Mouse (Mus musculus) frontal cortex, postnatal 10 days (tissue): ENCODE measurements around the gene Pank3.

Source experiments
- DNase-seq, 2 experiments: peaks; one replicate each; pipeline ENCODE4 v3.0.0; 2022; ENCODE audit warnings: low spot score in 2 of 2, mixed read lengths in 1 of 2

Gene Pank3

DNA sequence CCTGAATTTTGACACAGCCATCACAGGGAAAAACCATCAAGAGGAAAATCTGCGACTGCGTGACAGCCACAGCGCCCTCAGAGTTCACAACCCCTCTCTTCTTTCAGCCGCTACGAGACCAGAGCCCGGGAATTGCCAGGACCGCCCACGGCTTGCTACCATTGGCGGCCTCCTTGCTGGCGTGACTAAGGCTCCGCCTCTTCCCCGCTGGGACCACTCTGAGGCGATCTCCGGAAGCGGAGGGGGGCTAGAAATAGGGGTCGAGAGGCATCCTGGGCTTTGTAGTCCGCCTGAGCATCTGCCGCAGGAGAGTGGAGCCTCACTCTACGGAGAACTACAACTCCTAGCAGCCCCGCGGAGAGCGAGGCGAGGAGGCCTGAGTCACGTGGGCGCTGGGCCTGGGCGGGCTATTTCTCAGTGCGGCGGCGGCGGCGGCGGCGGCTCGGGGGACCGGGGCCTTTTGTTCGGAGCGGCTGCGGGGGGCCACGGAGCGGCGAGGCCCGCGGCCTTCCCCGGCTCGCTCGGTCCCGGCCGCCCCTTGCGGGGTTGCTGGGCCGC is at the start of gene Pank3:
TSS of gene Pank3 (plus strand) at position 297 of the 558 bp plus-strand sequence.
- DNase-seq: peak; percentile 97 to 98

- no peak for DNase-seq
Observed at GRCm38 (mm10) chr11:35723876-35724275, 45.4 kb upstream of the Pank3 start.

GRCm38 (mm10) chr11:35726341-35726846 is 42.9 kb upstream of the Pank3 start:
- no peak for DNase-seq

DNA sequence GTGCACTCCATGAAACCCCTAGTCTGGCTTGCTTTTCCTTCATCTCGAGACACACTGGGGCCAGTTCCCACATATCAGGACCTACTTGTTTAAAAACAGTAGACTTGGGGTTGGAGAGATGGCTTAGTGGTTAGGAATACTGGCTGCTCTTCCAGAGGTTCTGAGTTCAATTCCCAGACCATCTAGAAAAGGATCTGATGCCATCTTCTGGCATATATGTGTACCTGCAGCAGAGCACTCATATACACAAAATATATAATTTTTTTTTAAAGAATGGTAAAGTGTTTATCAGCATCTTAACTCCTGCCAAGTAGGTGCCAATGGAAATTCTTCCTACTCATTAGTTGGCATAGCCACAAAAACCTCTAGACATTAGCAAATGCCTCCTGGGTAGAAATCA is 41.1 kb upstream of the Pank3 start:
- DNase-seq: no peak

GRCm38 (mm10) chr11:35729186-35729585 is 40.1 kb upstream of the Pank3 start:
- no peak for DNase-seq

DNA sequence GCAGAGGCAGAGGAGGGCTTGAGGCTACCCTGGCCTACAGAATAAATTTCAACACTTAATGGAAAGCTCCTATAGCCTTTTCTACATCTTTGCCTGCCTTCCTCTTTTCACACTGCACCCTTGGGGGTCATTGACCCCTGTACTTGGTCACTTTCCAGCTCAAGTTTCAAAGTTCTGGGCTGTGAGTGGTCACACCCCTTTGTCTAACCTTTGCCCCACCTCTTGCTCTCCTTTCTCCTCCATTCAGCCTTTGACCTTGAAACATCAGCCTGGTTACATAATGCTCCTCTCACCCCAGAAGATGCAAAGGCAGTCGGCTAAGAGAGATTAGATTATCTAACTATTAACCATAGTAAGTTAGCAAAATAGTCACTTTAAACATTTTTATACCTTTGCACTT is 36.9 kb upstream of the Pank3 start:
- DNase-seq: no peak

GRCm38 (mm10) chr11:35736817-35737216 is 32.5 kb upstream of the Pank3 start:
- no peak for DNase-seq

DNA sequence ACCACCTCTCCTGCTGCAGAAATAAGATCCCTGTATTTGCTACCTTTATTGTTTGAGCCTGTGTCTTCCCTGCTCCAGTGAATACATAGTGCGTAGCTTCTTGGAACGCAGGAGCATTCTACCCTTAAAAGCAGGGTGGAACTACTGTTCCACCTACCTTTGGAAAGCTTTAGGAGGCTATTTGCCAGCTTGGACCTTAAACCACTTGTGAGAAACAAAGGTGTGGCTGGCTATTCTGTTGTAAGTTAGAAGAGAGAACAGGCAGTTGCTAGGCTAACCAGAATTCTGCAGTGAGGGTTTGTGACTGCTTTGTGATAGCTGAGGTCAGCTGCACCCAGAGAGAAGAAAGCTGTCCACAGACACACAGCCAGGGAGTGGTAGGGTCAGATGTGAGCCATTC is 32.0 kb upstream of the Pank3 start:
- no peak for DNase-seq

DNA sequence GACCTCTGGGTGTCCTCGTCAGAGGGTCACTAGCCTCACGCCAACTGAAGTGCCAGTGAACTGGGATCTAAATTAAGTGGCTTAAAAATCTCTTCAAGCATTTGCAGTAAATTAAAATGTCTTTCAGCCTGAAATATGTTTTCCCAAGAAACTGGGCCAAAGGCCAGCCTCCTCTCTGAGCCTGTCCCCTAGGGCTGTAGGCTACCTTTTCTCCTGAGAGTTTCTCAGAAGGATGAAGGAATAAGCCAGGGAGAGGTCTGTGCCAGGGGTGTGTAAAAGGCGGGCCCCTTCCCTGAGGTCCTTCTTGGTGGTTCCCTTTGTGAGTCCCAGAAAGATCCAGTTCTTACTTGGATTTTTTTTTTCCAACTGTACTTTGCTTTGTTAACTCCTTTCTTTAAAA is 31.2 kb upstream of the Pank3 start:
- DNase-seq: no peak

GRCm38 (mm10) chr11:35743586-35743985 is 25.7 kb upstream of the Pank3 start:
- no peak for DNase-seq

- no peak for DNase-seq
Observed at GRCm38 (mm10) chr11:35744571-35744970, 24.7 kb upstream of the Pank3 start.

GRCm38 (mm10) chr11:35750578-35750977 is 18.7 kb upstream of the Pank3 start:
- no peak for DNase-seq

- DNase-seq: no peak
Observed at GRCm38 (mm10) chr11:35754906-35755418, 14.3 kb upstream of the Pank3 start.

- DNase-seq: no peak
Observed at GRCm38 (mm10) chr11:35755546-35755945, 13.7 kb upstream of the Pank3 start.

- no peak for DNase-seq
Observed at GRCm38 (mm10) chr11:35756411-35757303, 12.6 kb upstream of the Pank3 start.

GRCm38 (mm10) chr11:35760001-35760626 is 9.2 kb upstream of the Pank3 start:
- no peak for DNase-seq

DNA sequence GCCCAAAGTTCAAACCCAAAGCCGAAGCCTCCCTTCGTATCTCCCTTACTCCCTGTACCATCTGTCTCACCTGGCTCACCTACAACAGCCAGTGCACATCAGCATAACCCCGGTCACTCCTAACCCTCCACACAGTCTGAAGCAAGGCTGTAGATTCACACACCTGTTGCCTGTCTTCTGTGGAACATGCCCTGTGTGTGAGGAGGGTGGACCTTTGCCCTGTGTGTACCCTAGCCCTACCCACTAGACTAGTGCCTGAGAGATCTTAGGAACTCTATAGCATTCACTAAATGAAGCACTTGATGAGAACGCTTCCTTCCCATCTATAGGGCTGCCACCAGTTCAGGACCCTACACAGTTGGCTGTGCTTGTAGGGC is 8.7 kb upstream of the Pank3 start:
- no peak for DNase-seq

DNA sequence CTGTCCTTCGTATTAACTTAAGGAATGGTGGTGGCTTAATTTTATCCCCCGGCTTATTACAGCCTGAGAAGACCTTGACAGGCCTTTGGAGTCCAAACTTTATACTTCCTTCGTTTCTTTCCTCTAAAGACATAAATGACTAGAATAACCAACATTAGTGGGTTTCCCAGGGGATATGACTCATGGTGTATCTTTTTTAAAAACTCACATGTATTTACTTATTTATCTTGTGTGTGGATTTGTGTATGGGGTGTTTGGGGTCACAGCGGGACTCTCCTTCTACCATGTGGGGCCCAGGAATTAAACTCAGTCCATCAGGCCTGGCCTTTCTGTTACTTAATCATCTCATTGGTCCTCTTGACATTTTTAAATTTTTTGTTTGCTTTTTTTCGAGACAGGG is 2.4 kb upstream of the Pank3 start:
- DNase-seq: no peak

GRCm38 (mm10) chr11:35769746-35770437 is 608 bp downstream of the Pank3 start:
- DNase-seq: peak; percentile 70 to 75

- no peak for DNase-seq
Observed at GRCm38 (mm10) chr11:35770741-35771504, 1.6 kb downstream of the Pank3 start.

GRCm38 (mm10) chr11:35775606-35776005 is 6.3 kb downstream of the Pank3 start:
- DNase-seq: no peak
